Mouse (Mus musculus): ENCODE measurements at regions not wholly inside any gene's neighbourhood (a gene's known extent, or its start where the extent isn't known, plus 50 kb on each side); places are given as distances from the start of the nearest gene placed in this dataset.

DNA sequence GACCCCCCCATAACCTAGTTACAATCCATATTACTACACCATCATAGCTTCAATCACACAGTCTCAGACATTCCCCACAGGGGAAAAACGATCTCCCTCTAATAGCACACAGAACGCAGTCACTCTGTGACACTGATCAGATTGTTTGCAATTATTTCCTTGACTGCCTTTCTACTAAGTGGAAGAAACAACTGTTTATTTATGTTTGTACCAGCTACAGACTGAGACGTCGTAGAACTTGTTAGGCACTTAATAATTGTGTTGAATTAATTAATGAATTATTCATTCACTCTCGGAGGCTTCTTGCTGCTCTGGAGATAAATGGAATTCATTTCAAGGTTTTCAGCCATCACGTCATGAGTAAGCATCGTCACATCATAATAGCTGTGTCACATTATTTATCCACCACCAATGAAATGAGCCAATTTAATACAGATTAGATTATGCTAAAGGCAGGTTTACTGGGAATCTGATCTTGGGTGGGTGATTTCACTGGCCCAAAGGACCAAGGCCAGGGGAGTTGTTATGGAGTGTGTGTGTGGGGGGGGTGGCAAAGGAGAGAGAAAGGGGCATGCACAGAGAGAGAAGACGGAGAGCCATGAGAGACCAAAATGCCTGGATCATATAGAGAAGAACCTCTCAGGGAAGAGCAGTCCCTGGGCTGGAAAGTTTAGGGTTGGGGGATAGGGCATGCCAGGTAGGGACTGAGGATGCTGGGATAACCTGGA, 355.7 kb upstream of the Zwint start:
- TF ChIP-seq CTCF (IDR thresholded peaks at IDR 0.05; ENCODE audit: low read depth) (no peak), EP300 (IDR thresholded peaks at IDR 0.05; ENCODE audit: low read depth) (no peak)

All from heart, postnatal 0 days (tissue).